10 mouse cellular contexts compared by ENCODE assay signal in genomic region chr1:122439358-122439757, GRCm38 (mm10).
DNase-seq lines count a peak whose midpoint lies in the region; ATAC-seq and TF ChIP-seq lines count a peak whose summit lies in the region.
"Had no signal": no experiment of that assay in that cellular context is flagged by ENCODE, and none has a peak within 500 bp of the region (broad histone marks: within the 10 kb centered on the region; RNA-seq: fewer than 3 reads in every experiment).

No protein-coding gene starts in this region.

- peak; percentile 22; the same call in 1 of the 2 replicates for TF ChIP-seq CTCF in testis, adult 2 months (IDR thresholded peaks at IDR 0.05; ENCODE audit: control insufficient read depth, insufficient read depth, insufficient replicate concordance, low read depth, low read length)

- no peaks in the 10 kb centered on the region for H3K27me3 ChIP-seq in hindbrain, embryonic 11.5 days (ENCODE audit: control insufficient read depth, insufficient read depth, low read length)
- H3K27me3 ChIP-seq in hindbrain, embryonic 16.5 days (replicated peaks; ENCODE audit: control insufficient read depth, insufficient read depth, low read length) = no peaks in the 10 kb centered on the region
- no peaks in the 10 kb centered on the region for H3K27me3 ChIP-seq in testis, adult 2 months (ENCODE audit: control insufficient read depth, insufficient read depth, low read length)

- H3K9me3 ChIP-seq in hindbrain, embryonic 11.5 days (ENCODE audit: control insufficient read depth, low read length) = no peaks in the 10 kb centered on the region
- H3K9me3 ChIP-seq in hindbrain, embryonic 16.5 days (ENCODE audit: control insufficient read depth, low read length) = no peaks in the 10 kb centered on the region

- intact Hi-C loops in heart, postnatal 36 days (cut with DNase I) = no loop called here

- DNase-seq in hindbrain, embryonic 11.5 days (ENCODE audit: low spot score) = peak; percentile 28
- DNase-seq in testis, postnatal 10 days (ENCODE audit: low spot score) = no peak
- peak; percentile 17 for DNase-seq in embryo, embryonic 10 days (ENCODE audit: low spot score)
- DNase-seq in T-cell, adult 2 months (ENCODE audit: low spot score) = no peak
- DNase-seq in heart, postnatal 36 days = no peak
- DNase-seq: heart, postnatal 14 days had no signal

- H3K36me3 ChIP-seq in hindbrain, embryonic 11.5 days (ENCODE audit: control insufficient read depth, insufficient read depth, low read length) = no peaks in the 10 kb centered on the region
- H3K36me3 ChIP-seq in hindbrain, embryonic 16.5 days (ENCODE audit: control insufficient read depth, insufficient read depth, low read length) = no peaks in the 10 kb centered on the region
- H3K36me3 ChIP-seq in testis, adult 2 months (ENCODE audit: control insufficient read depth, insufficient read depth, low read length) = no peaks in the 10 kb centered on the region

- H3K4me1 ChIP-seq in hindbrain, embryonic 11.5 days (replicated peaks; ENCODE audit: control insufficient read depth, insufficient read depth, low read length) = no peaks in the 10 kb centered on the region
- H3K4me1 ChIP-seq in hindbrain, embryonic 16.5 days (ENCODE audit: control insufficient read depth, insufficient read depth, low read depth, low read length) = no peaks in the 10 kb centered on the region
- no peaks in the 10 kb centered on the region for H3K4me1 ChIP-seq in testis, adult 2 months (ENCODE audit: control insufficient read depth, insufficient read depth, low read length)

- no peak overlapping the region for H3K27ac ChIP-seq in hindbrain, embryonic 11.5 days (ENCODE audit: low read depth, low read length)
- no peak overlapping the region for H3K27ac ChIP-seq in hindbrain, embryonic 16.5 days (ENCODE audit: low read depth, low read length)
- no peak overlapping the region for H3K27ac ChIP-seq in testis, adult 2 months (ENCODE audit: control insufficient read depth, insufficient read depth, low read depth, low read length)

- TF ChIP-seq POLR2A in testis, adult 2 months (IDR thresholded peaks at IDR 0.05; ENCODE audit: control insufficient read depth, low read depth, low read length) = no peak

- no peak overlapping the region for H3K9ac ChIP-seq in hindbrain, embryonic 11.5 days (ENCODE audit: low read depth, low read length)
- H3K9ac ChIP-seq in hindbrain, embryonic 16.5 days (ENCODE audit: low read depth, low read length) = no peak overlapping the region

- no peak overlapping the region for H3K4me3 ChIP-seq in hindbrain, embryonic 11.5 days (ENCODE audit: low read depth, low read length)
- no peak overlapping the region for H3K4me3 ChIP-seq in hindbrain, embryonic 16.5 days (ENCODE audit: low read length)
- H3K4me3 ChIP-seq in testis, adult 2 months (ENCODE audit: control insufficient read depth, low read depth, low read length) = no peak overlapping the region
- H3K4me3 ChIP-seq: erythroblast, embryonic 14.5 days had no signal

- WGBS in hindbrain, embryonic 11.5 days = 70% methylated on average over 3 of the region's 3 CpGs
- WGBS in hindbrain, embryonic 16.5 days = 68% methylated on average over 3 of the region's 3 CpGs

- H3K4me2 ChIP-seq in hindbrain, embryonic 11.5 days (replicated peaks; ENCODE audit: low read depth, low read length) = no peak overlapping the region
- H3K4me2 ChIP-seq in hindbrain, embryonic 16.5 days (ENCODE audit: low read length) = no peak overlapping the region

- no peak for ATAC-seq in hindbrain, embryonic 11.5 days (ENCODE audit: low FRiP score)
- ATAC-seq in hindbrain, embryonic 16.5 days = no peak
- ATAC-seq: midbrain, embryonic 16.5 days had no signal

Comparison
In these comparisons a context has a peak if more than half of its experiments do, and no peak if none do; other contexts are left out.
1. DNase-seq: peak in hindbrain, embryonic 11.5 days (single experiment) and embryo, embryonic 10 days (single experiment); none in testis, postnatal 10 days (single experiment), T-cell, adult 2 months (single experiment) and heart, postnatal 36 days (0 of 2).